Mouse (Mus musculus): ENCODE data around the gene Plcd3. TPM values are rescaled to one million over a fixed set of nuclear protein-coding genes. Genes with fewer than 3 reads are reported as not detected.

Gene Plcd3
- polyA plus RNA-seq, 1 experiment, result 11.8 TPM

- DNase-seq, result no peak
- WGBS, result 93% methylated on average over 6 of the region's 6 CpGs
- peaks cover 7% of the 10 kb centered on the region for H3K4me1 ChIP-seq (ENCODE audit: control insufficient read depth, insufficient read depth, low read length)
- H3K4me3 ChIP-seq (replicated peaks; ENCODE audit: insufficient read depth, low read depth, low read length), result no peak overlapping the region
- no peak overlapping the region for H3K27ac ChIP-seq (ENCODE audit: insufficient read depth, low read length)
- TF ChIP-seq POLR2A (IDR thresholded peaks at IDR 0.05; ENCODE audit: borderline replicate concordance, insufficient read depth, low read length) (no peak), CTCF (IDR thresholded peaks at IDR 0.05; ENCODE audit: borderline replicate concordance, insufficient read depth, low read depth, low read length) (no peak)
- no peaks in the 10 kb centered on the region for H3K27me3 ChIP-seq (ENCODE audit: control insufficient read depth, insufficient read depth, low read length)
Observed at GRCm38 (mm10) chr11:103067051-103067361, 34.5 kb downstream of the Plcd3 start.

- WGBS, result 89% methylated on average over 14 of the region's 14 CpGs
- TF ChIP-seq POLR2A (IDR thresholded peaks at IDR 0.05; ENCODE audit: borderline replicate concordance, insufficient read depth, low read length) (no peak), CTCF (IDR thresholded peaks at IDR 0.05; ENCODE audit: borderline replicate concordance, insufficient read depth, low read depth, low read length) (no peak)
- H3K27me3 ChIP-seq (ENCODE audit: control insufficient read depth, insufficient read depth, low read length), result no peaks in the 10 kb centered on the region
- DNase-seq, result no peak
- H3K4me1 ChIP-seq (ENCODE audit: control insufficient read depth, insufficient read depth, low read length), result peaks cover 7% of the 10 kb centered on the region
- H3K27ac ChIP-seq (ENCODE audit: insufficient read depth, low read length), result no peak overlapping the region
- no peak overlapping the region for H3K4me3 ChIP-seq (replicated peaks; ENCODE audit: insufficient read depth, low read depth, low read length)
Observed at GRCm38 (mm10) chr11:103066191-103067050, 35.0 kb downstream of the Plcd3 start.

DNA sequence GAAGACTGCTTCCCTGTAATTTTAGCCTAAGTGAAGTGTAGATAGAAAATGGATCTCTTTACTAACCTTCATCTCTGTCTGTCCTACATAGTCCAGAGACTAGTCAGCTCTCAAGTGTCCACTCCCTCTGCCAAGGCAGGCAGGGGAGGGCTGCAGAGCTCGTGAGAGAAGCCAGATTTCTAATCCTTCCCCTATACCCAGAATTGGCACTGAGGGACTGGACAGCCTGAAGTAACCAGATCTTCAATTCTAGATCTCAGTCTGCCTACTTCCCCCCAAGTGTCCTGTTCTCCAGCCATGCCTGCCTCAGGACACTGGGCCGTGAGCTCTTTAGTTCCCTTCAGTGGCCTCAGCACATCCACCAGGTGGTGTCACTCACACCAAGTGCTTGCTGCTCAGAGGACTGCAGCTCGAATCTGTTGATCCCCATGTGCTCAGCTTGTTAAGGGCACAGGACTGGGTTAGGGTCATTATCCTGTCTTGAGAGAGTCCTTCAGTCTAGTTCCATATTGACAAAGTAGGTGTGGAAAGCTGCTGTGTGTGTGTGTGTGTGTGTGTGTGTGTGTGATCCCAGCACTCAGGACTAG lies 42.9 kb downstream of the Plcd3 start:
- no peak for TF ChIP-seq POLR2A (IDR thresholded peaks at IDR 0.05; ENCODE audit: borderline replicate concordance, insufficient read depth, low read length)
- TF ChIP-seq CTCF (IDR thresholded peaks at IDR 0.05; ENCODE audit: borderline replicate concordance, insufficient read depth, low read depth, low read length), result no peak
- Histone ChIP-seq H3K4me1 (ENCODE audit: control insufficient read depth, insufficient read depth, low read length) (no peaks in the 10 kb centered on the region), H3K27me3 (ENCODE audit: control insufficient read depth, insufficient read depth, low read length) (no peaks in the 10 kb centered on the region), H3K4me3 (replicated peaks; ENCODE audit: insufficient read depth, low read depth, low read length) (no peak overlapping the region), H3K27ac (ENCODE audit: insufficient read depth, low read length) (no peak overlapping the region)
- DNase-seq, result no peak
- 41% methylated on average over 3 of the region's 3 CpGs for WGBS

GRCm38 (mm10) chr11:103056636-103057035 lies 44.8 kb downstream of the Plcd3 start:
- no peak overlapping the region for H3K4me3 ChIP-seq (replicated peaks; ENCODE audit: insufficient read depth, low read depth, low read length)
- 96% methylated on average over 7 of the region's 7 CpGs for WGBS
- no peaks in the 10 kb centered on the region for H3K27me3 ChIP-seq (ENCODE audit: control insufficient read depth, insufficient read depth, low read length)
- no peak overlapping the region for H3K27ac ChIP-seq (ENCODE audit: insufficient read depth, low read length)
- no peak for DNase-seq
- no peak for TF ChIP-seq POLR2A (IDR thresholded peaks at IDR 0.05; ENCODE audit: borderline replicate concordance, insufficient read depth, low read length)
- no peak for TF ChIP-seq CTCF (IDR thresholded peaks at IDR 0.05; ENCODE audit: borderline replicate concordance, insufficient read depth, low read depth, low read length)
- H3K4me1 ChIP-seq (ENCODE audit: control insufficient read depth, insufficient read depth, low read length), result no peaks in the 10 kb centered on the region

GRCm38 (mm10) chr11:103054798-103055197 lies 46.7 kb downstream of the Plcd3 start:
- TF ChIP-seq POLR2A (IDR thresholded peaks at IDR 0.05; ENCODE audit: borderline replicate concordance, insufficient read depth, low read length) (no peak), CTCF (IDR thresholded peaks at IDR 0.05; ENCODE audit: borderline replicate concordance, insufficient read depth, low read depth, low read length) (peak; percentile 60; the same call in 1 of the 2 replicates)
- no peak overlapping the region for H3K4me3 ChIP-seq (replicated peaks; ENCODE audit: insufficient read depth, low read depth, low read length)
- no peak overlapping the region for H3K27ac ChIP-seq (ENCODE audit: insufficient read depth, low read length)
- peaks cover 5% of the 10 kb centered on the region; the same call in 1 of the 2 replicates for H3K4me1 ChIP-seq (ENCODE audit: control insufficient read depth, insufficient read depth, low read length)
- DNase-seq, result peak; percentile 62 to 68
- H3K27me3 ChIP-seq (ENCODE audit: control insufficient read depth, insufficient read depth, low read length), result no peaks in the 10 kb centered on the region
- 36% methylated on average over 6 of the region's 6 CpGs for WGBS

DNA sequence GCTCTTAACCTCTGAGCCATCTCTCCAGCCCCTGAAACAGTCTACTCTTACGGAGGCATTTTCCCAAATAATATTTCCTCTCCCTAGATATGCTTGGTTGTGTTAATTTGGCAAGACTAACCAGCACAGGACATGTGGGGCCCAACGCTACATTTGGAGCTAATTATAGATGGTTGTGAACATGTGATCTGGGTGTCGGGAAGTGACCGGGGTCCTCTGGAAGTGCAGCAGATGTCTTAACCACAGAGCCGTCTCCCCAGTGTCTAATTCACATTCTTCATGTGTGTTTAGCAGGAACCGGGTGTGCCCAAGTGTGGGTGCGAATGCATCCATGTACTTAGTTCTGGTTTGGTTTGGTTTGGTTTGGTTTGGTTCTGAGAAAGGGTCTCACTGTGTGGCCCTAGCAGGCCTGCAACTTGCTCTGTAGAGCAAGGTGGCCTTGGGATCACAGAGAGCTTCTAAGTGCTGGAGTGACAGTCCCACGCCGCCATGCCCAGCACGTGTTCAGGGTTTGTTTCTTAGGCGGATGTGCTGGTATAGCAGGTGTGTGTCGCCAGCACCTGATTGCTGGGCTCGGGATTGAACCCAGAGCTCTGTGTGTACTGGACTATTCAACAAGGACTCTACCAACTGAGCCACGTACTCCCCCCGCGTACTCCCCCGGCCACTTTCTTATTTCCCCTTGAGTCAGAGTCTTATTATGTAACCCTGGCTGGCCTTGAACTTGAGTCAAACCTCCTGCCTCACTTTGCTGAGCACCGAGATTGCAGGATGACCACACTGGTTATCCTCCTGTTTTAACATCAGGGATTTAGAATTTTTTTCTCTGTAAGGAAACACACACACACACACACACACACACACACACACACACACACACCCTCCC lies 48.0 kb downstream of the Plcd3 start:
- Histone ChIP-seq H3K4me3 (replicated peaks; ENCODE audit: insufficient read depth, low read depth, low read length) (no peak overlapping the region), H3K4me1 (ENCODE audit: control insufficient read depth, insufficient read depth, low read length) (peaks cover 5% of the 10 kb centered on the region; the same call in 1 of the 2 replicates), H3K27me3 (ENCODE audit: control insufficient read depth, insufficient read depth, low read length) (no peaks in the 10 kb centered on the region), H3K27ac (ENCODE audit: insufficient read depth, low read length) (no peak overlapping the region)
- TF ChIP-seq POLR2A (IDR thresholded peaks at IDR 0.05; ENCODE audit: borderline replicate concordance, insufficient read depth, low read length) (no peak), CTCF (IDR thresholded peaks at IDR 0.05; ENCODE audit: borderline replicate concordance, insufficient read depth, low read depth, low read length) (no peak)
- 81% methylated on average over 18 of the region's 18 CpGs for WGBS
- DNase-seq, result no peak

DNA sequence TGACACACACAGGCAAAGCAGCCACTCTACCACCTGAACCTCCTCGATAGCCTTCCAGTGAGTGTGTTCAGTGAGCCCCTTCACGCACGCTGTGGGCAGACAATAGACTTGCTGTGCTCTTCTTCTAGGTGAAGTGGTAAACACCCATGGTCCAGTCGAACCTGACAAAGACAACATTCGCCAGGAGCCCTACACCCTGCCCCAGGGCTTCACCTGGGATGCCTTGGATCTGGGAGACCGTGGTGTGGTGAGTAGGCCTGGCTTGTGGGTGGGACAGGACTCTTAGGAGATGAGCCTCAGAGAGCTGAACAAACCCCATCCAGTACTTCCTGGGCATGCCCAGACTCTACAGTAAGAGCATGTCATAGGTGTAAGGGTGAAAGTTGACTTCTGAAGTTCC lies 49.4 kb downstream of the Plcd3 start:
- no peak overlapping the region for H3K4me3 ChIP-seq (replicated peaks; ENCODE audit: insufficient read depth, low read depth, low read length)
- H3K27ac ChIP-seq (ENCODE audit: insufficient read depth, low read length), result 0 out of 2 replicates have a peak overlapping the region, but pooled peaks have one; percentile 34
- 87% methylated on average over 6 of the region's 6 CpGs for WGBS
- H3K4me1 ChIP-seq (ENCODE audit: control insufficient read depth, insufficient read depth, low read length), result peaks cover 5% of the 10 kb centered on the region; the same call in 1 of the 2 replicates
- H3K27me3 ChIP-seq (ENCODE audit: control insufficient read depth, insufficient read depth, low read length), result no peaks in the 10 kb centered on the region
- DNase-seq, result no peak
- TF ChIP-seq POLR2A (IDR thresholded peaks at IDR 0.05; ENCODE audit: borderline replicate concordance, insufficient read depth, low read length) (no peak), CTCF (IDR thresholded peaks at IDR 0.05; ENCODE audit: borderline replicate concordance, insufficient read depth, low read depth, low read length) (no peak)
